Mouse (Mus musculus): ENCODE data around the gene Rpl35a. TPM values are rescaled to one million over a fixed set of nuclear protein-coding genes. Genes with fewer than 3 reads are reported as not detected.

Rpl35a gene
- polyA plus RNA-seq, 1 experiment from 2014 or later, result 980 TPM

- no peak overlapping the region for H3K27ac ChIP-seq
- no peak overlapping the region for H3K4me3 ChIP-seq
- H3K4me1 ChIP-seq, result no peaks in the 10 kb centered on the region
- DNase-seq (ENCODE audit: low spot score), result no peak
- peaks cover 19% of the 10 kb centered on the region for H3K36me3 ChIP-seq
- WGBS, result 92% methylated on average over 6 of the region's 6 CpGs
- H3K9me3 ChIP-seq (replicated peaks), result no peaks in the 10 kb centered on the region
- H3K27me3 ChIP-seq (ENCODE audit: low read depth, poor library complexity, severe bottlenecking), result no peaks in the 10 kb centered on the region
These were observed 26.7 kb downstream of the Rpl35a start for GRCm38 (mm10) chr16:33082951-33083350.

GRCm38 (mm10) chr16:33083996-33084395, 27.7 kb downstream of the Rpl35a start:
- Histone ChIP-seq H3K9me3 (replicated peaks) (no peaks in the 10 kb centered on the region), H3K27me3 (ENCODE audit: low read depth, poor library complexity, severe bottlenecking) (no peaks in the 10 kb centered on the region), H3K27ac (no peak overlapping the region), H3K4me3 (no peak overlapping the region), H3K36me3 (peaks cover 25% of the 10 kb centered on the region), H3K4me1 (no peaks in the 10 kb centered on the region)
- DNase-seq (ENCODE audit: low spot score), result no peak
- 92% methylated on average over 2 of the region's 2 CpGs for WGBS

GRCm38 (mm10) chr16:33085666-33086065, 29.4 kb downstream of the Rpl35a start:
- Histone ChIP-seq H3K4me3 (no peak overlapping the region), H3K27ac (no peak overlapping the region), H3K4me1 (no peaks in the 10 kb centered on the region), H3K36me3 (peaks cover 32% of the 10 kb centered on the region), H3K9me3 (replicated peaks) (no peaks in the 10 kb centered on the region), H3K27me3 (ENCODE audit: low read depth, poor library complexity, severe bottlenecking) (no peaks in the 10 kb centered on the region)
- DNase-seq (ENCODE audit: low spot score), result no peak
- WGBS, result 87% methylated on average over 8 of the region's 8 CpGs

MicroRNA genes within 50 kb of the gene (microRNA counts, 519-probe panel; counts per million panel counts)
- 684 counts per million, percentile 72 among the panel's probes with 10 or more counts for microRNA mmu-miR-1947

Small RNA genes within 50 kb of the gene (microRNA-seq; reads per million reads assigned to microRNA genes)
- not detected for gene Gm22231
- gene Mir1947, result 10.0 reads per million, percentile 18 among the genes with 10 or more reads in this experiment

Other genes starting within 250 kb of the Rpl35a start
- not detected in 2 replicates for gene Smbd1, start 246.0 kb upstream of the Rpl35a start, polyA plus RNA-seq (2016; fragmentation: Nextera tagmentation; extraction: Ambion mirVana)
- 91.6 and 94.8 TPM in 2 replicates for gene Fyttd1, start 179.0 kb upstream of the Rpl35a start, polyA plus RNA-seq (2016; fragmentation: Nextera tagmentation; extraction: Ambion mirVana)
- 16.2 and 17.6 TPM in 2 replicates for gene Rubcn, start 178.7 kb upstream of the Rpl35a start, polyA plus RNA-seq (2016; fragmentation: Nextera tagmentation; extraction: Ambion mirVana)
- 29.1 and 35.9 TPM in 2 replicates for gene Lrch3, start 142.4 kb upstream of the Rpl35a start, polyA plus RNA-seq (2016; fragmentation: Nextera tagmentation; extraction: Ambion mirVana)
- 1.8 and 2.5 TPM in 2 replicates for gene Iqcg, start 235 bp upstream of the Rpl35a start, polyA plus RNA-seq (2016; fragmentation: Nextera tagmentation; extraction: Ambion mirVana)
- gene Lmln, start 6.1 kb downstream of the Rpl35a start, polyA plus RNA-seq (2016; fragmentation: Nextera tagmentation; extraction: Ambion mirVana), result 1.8 and 2.3 TPM in 2 replicates
- 22.0 and 24.8 TPM in 2 replicates for gene Osbpl11, start 128.6 kb downstream of the Rpl35a start, polyA plus RNA-seq (2016; fragmentation: Nextera tagmentation; extraction: Ambion mirVana)
- 62.0 and 67.5 TPM in 2 replicates for gene Snx4, start 195.0 kb downstream of the Rpl35a start, polyA plus RNA-seq (2016; fragmentation: Nextera tagmentation; extraction: Ambion mirVana)

All from limb, embryonic 10.5 days (tissue).